Mouse (Mus musculus) erythroblast, embryonic 14.5 days (primary cell): ENCODE data around the gene Ust. TPM values are rescaled to one million over a fixed set of nuclear protein-coding genes. Genes with fewer than 3 reads are reported as not detected.

Experiments used
- H3K27me3 ChIP-seq: 2 replicates; pipeline ENCODE4 v1.6.1; 2012; ENCODE audit warnings: inconsistent platforms; ENCODE audit not compliant: control insufficient read depth
- H3K36me3 ChIP-seq: 2 replicates; pipeline ENCODE4 v1.6.1; 2012; ENCODE audit warnings: mild to moderate bottlenecking, inconsistent platforms; ENCODE audit not compliant: control insufficient read depth
- H3K4me1 ChIP-seq: 2 replicates; pipeline ENCODE4 v1.6.1; 2012; ENCODE audit warnings: inconsistent platforms; ENCODE audit not compliant: control insufficient read depth
- H3K4me3 ChIP-seq: replicated peaks from 2 replicates; pipeline ENCODE3; 2012; ENCODE audit warnings: moderate library complexity, mild to moderate bottlenecking, inconsistent platforms
- H3K9me3 ChIP-seq: 2 replicates; pipeline ENCODE4 v1.6.1; 2012; ENCODE audit warnings: low read length, inconsistent platforms, mixed read lengths; ENCODE audit not compliant: control insufficient read depth
- GATA1 ChIP-seq: IDR thresholded peaks from 2 replicates; pipeline ENCODE4 v1.6.1; 2012; ENCODE audit warnings: low read length, inconsistent platforms, mixed read lengths
- TAL1 ChIP-seq: IDR thresholded peaks from 3 replicates; pipeline ENCODE4 v1.6.1; 2012; ENCODE audit warnings: low read length, inconsistent platforms, mixed read lengths
- polyA plus RNA-seq: library from polyadenylated mRNA; stranded (reverse); fragments of >175 nt; gene quantifications from 2 replicates; pipeline ENCODE4 v1.2.3, GENCODE M21; 2012

The Ust gene
- polyA plus RNA-seq, 1 experiment, result not detected

DNA sequence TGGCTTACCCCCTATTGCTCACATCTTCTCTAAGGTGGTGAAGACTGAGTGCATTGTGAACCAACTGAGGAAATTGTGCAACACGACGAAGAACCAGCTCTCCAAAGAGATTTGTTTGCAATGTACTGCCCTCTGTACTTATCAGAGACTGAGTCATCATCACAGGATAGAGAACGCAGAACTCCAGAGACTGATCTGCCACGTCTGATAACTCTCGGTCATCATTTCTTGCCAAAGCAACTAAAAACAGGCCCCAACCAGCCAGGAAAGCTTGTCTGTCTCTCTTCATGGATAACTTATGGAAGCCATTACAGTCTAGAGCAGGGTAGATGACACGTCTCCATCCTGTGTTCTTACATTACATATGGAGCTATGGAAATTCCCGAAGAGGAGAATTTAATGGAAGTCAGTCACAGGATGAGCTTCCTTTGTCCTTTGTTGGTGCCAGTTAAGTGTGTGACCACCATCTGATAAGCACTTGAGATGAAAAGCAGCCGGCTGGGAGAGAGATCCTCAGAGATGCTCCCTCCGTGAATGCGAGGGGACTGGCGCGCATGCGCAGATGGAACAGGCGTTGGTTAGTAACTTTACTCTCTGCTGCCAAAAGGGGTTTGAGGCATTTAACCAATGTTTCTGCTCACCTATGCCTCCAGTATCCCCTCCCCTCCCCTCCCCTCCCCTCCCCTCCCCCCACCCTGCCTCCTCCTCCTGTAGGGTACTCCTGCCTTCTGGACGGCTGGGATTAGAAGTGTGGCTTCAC is 160.2 kb downstream of the Ust start:
- Histone ChIP-seq H3K9me3 (no peaks in the 10 kb centered on the region), H3K27me3 (no peaks in the 10 kb centered on the region), H3K4me1 (no peaks in the 10 kb centered on the region), H3K36me3 (no peaks in the 10 kb centered on the region), H3K4me3 (no peak overlapping the region)
- TF ChIP-seq GATA1 (no peak), TAL1 (no peak)

DNA sequence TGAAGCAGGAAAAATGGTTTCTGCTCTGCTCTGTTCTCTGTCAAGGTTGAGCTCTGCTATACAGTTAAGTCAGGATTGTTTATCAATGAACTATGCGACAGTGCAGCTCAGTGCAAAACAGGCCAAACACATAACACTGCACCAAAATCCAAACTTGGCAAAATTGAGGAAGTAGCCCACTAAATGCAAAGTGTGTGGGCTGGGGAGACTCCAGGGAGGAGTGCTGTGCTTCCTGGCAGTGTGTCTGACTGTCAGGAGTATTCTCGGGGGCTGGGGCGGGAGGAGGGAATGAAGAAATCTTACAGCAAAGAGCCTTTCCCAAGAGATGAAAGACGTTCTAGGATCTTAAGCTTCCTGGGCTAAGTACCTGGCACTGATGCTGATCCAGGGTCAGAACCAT is 165.1 kb downstream of the Ust start:
- no peaks in the 10 kb centered on the region for H3K4me1 ChIP-seq
- no peaks in the 10 kb centered on the region for H3K36me3 ChIP-seq
- no peak overlapping the region for H3K4me3 ChIP-seq
- TF ChIP-seq GATA1 (no peak), TAL1 (no peak)
- H3K9me3 ChIP-seq, result peaks cover 2% of the 10 kb centered on the region; the same call in 1 of the 2 replicates
- H3K27me3 ChIP-seq, result no peaks in the 10 kb centered on the region

- H3K4me1 ChIP-seq, result no peaks in the 10 kb centered on the region
- no peaks in the 10 kb centered on the region for H3K27me3 ChIP-seq
- no peak for TF ChIP-seq TAL1
- no peak for TF ChIP-seq GATA1
- no peaks in the 10 kb centered on the region for H3K36me3 ChIP-seq
- no peak overlapping the region for H3K4me3 ChIP-seq
- peaks cover 2% of the 10 kb centered on the region; the same call in 1 of the 2 replicates for H3K9me3 ChIP-seq
Measured at GRCm38 (mm10) chr10:8350626-8351025, 168.0 kb downstream of the Ust start.

GRCm38 (mm10) chr10:8347497-8347896 is 171.1 kb downstream of the Ust start:
- TF ChIP-seq TAL1, result no peak
- no peak for TF ChIP-seq GATA1
- H3K4me1 ChIP-seq, result no peaks in the 10 kb centered on the region
- no peaks in the 10 kb centered on the region for H3K27me3 ChIP-seq
- no peaks in the 10 kb centered on the region for H3K36me3 ChIP-seq
- H3K9me3 ChIP-seq, result peaks cover 2% of the 10 kb centered on the region; the same call in 1 of the 2 replicates
- H3K4me3 ChIP-seq, result no peak overlapping the region

GRCm38 (mm10) chr10:8342556-8342955 is 176.1 kb downstream of the Ust start:
- Histone ChIP-seq H3K4me3 (no peak overlapping the region), H3K27me3 (no peaks in the 10 kb centered on the region), H3K4me1 (no peaks in the 10 kb centered on the region), H3K9me3 (no peaks in the 10 kb centered on the region; the same call in 1 of the 2 replicates), H3K36me3 (no peaks in the 10 kb centered on the region)
- TF ChIP-seq TAL1, result no peak

DNA sequence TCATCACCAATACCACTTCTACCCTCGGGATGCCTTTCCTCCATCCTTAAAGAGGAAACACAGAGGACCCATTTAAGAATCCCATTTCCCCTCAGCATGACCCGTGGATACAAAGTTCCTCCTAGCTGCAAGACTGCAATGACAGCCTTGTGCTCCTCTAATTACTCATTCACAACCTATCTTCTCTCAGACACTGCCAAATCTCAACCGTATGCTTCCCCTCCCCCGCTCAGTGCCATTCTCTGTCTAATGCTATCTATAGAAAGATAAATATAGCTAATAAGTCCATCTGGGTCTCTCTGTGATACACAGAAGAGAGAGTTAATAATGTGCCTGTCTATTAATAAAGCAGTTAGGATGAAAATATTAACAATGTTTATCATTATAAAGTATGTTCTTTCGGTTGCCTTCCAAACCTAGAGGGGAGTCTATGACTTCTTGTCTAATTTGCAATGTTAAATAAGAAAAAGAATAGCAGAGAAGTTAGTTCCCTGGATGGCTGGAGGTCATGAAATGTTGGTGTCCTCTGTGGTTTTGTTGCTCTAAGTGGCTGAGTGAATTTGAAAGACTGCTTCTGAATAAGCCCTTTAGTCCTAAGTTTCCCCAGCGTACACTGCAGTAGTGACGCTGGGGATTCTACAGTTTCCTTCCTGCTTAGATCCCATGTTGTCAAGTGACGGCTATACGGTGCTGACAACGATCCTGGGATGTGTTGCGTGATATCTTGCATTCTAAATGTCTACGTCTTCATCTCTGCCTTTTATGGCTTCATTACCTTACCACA is 178.8 kb downstream of the Ust start:
- H3K4me1 ChIP-seq, result no peaks in the 10 kb centered on the region
- H3K36me3 ChIP-seq, result no peaks in the 10 kb centered on the region
- TF ChIP-seq GATA1, result no peak
- TF ChIP-seq TAL1, result no peak
- H3K27me3 ChIP-seq, result no peaks in the 10 kb centered on the region
- no peaks in the 10 kb centered on the region for H3K9me3 ChIP-seq
- H3K4me3 ChIP-seq, result no peak overlapping the region

- Histone ChIP-seq H3K36me3 (no peaks in the 10 kb centered on the region), H3K4me1 (no peaks in the 10 kb centered on the region), H3K4me3 (no peak overlapping the region), H3K9me3 (no peaks in the 10 kb centered on the region), H3K27me3 (no peaks in the 10 kb centered on the region)
- TF ChIP-seq TAL1 (no peak), GATA1 (no peak)
Measured at GRCm38 (mm10) chr10:8336601-8337000, 182.0 kb downstream of the Ust start.

GRCm38 (mm10) chr10:8330958-8331357 is 187.7 kb downstream of the Ust start:
- H3K4me3 ChIP-seq, result no peak overlapping the region
- no peaks in the 10 kb centered on the region for H3K36me3 ChIP-seq
- no peaks in the 10 kb centered on the region for H3K9me3 ChIP-seq
- H3K4me1 ChIP-seq, result no peaks in the 10 kb centered on the region
- TF ChIP-seq TAL1 (no peak), GATA1 (no peak)
- no peaks in the 10 kb centered on the region for H3K27me3 ChIP-seq

GRCm38 (mm10) chr10:8330006-8330405 is 188.6 kb downstream of the Ust start:
- H3K4me3 ChIP-seq, result no peak overlapping the region
- TF ChIP-seq GATA1 (no peak), TAL1 (no peak)
- H3K27me3 ChIP-seq, result no peaks in the 10 kb centered on the region
- no peaks in the 10 kb centered on the region for H3K36me3 ChIP-seq
- no peaks in the 10 kb centered on the region for H3K9me3 ChIP-seq
- H3K4me1 ChIP-seq, result no peaks in the 10 kb centered on the region
